Mouse (Mus musculus) ES-Bruce4 (cell line): Measurements from ENCODE around the gene Gm20390.

Experiments
- CTCF ChIP-seq: IDR thresholded peaks from one replicate; pipeline ENCODE4 v1.8.1; 2011; ENCODE audit warnings: low read depth, low read length
- EP300 ChIP-seq: IDR thresholded peaks from 2 replicates; pipeline ENCODE4 v1.6.1; 2011; ENCODE audit warnings: low read depth, low read length; ENCODE audit not compliant: insufficient read depth
- POLR2A ChIP-seq: IDR thresholded peaks from one replicate; pipeline ENCODE4 v1.8.1; 2011; ENCODE audit warnings: low read length; ENCODE audit not compliant: insufficient read depth

- TF ChIP-seq POLR2A = no peak
- no peak for TF ChIP-seq CTCF
- TF ChIP-seq EP300 = no peak
Measured at GRCm38 (mm10) chr11:93950045-93950444, 18.0 kb downstream of the Gm20390 start.
